Mouse (Mus musculus) thymus, postnatal 0 days (tissue): ENCODE results near the gene Cfap299. TPM values are rescaled to one million over a fixed set of nuclear protein-coding genes. Genes with fewer than 3 reads are reported as not detected.

Experiments
- DNase-seq: peaks from one replicate; pipeline ENCODE4 v3.0.0-alpha.2; 2015; ENCODE audit warnings: low spot score
- polyA plus RNA-seq: library from polyadenylated mRNA; unstranded; fragments of >200 nt; fragmentation: Nextera tagmentation; extraction: Ambion mirVana; gene quantifications from 2 replicates; pipeline ENCODE4 v1.2.1, GENCODE M21; 2015

Gene Cfap299
- polyA plus RNA-seq, 1 experiment from 2014 or later, result 0.55 TPM

GRCm38 (mm10) chr5:98585915-98586314 lies 256.8 kb downstream of the Cfap299 start:
- DNase-seq, result no peak

- DNase-seq, result no peak
Observed at GRCm38 (mm10) chr5:98613511-98613910, 284.4 kb downstream of the Cfap299 start.

- no peak for DNase-seq
Observed at GRCm38 (mm10) chr5:98616902-98617301, 287.8 kb downstream of the Cfap299 start.

- no peak for DNase-seq
Observed at GRCm38 (mm10) chr5:98617416-98617815, 288.3 kb downstream of the Cfap299 start.

GRCm38 (mm10) chr5:98650345-98650744 lies 321.2 kb downstream of the Cfap299 start:
- DNase-seq, result no peak

GRCm38 (mm10) chr5:98651049-98651448 lies 321.9 kb downstream of the Cfap299 start:
- DNase-seq, result no peak

GRCm38 (mm10) chr5:98688254-98688653 lies 359.1 kb downstream of the Cfap299 start:
- no peak for DNase-seq

- DNase-seq, result no peak
Observed at GRCm38 (mm10) chr5:98692070-98692469, 363.0 kb downstream of the Cfap299 start.

- no peak for DNase-seq
Observed at GRCm38 (mm10) chr5:98696336-98696735, 367.2 kb downstream of the Cfap299 start.

- DNase-seq, result no peak
Observed at GRCm38 (mm10) chr5:98703963-98704362, 374.9 kb downstream of the Cfap299 start.

- DNase-seq, result no peak
Observed at GRCm38 (mm10) chr5:98706597-98706996, 377.5 kb downstream of the Cfap299 start.

GRCm38 (mm10) chr5:98715392-98715791 lies 386.3 kb downstream of the Cfap299 start:
- DNase-seq, result no peak

- no peak for DNase-seq
Observed at GRCm38 (mm10) chr5:98732157-98733009, 403.3 kb downstream of the Cfap299 start.

- no peak for DNase-seq
Observed at GRCm38 (mm10) chr5:98733010-98733399, 403.9 kb downstream of the Cfap299 start.

- no peak for DNase-seq
Observed at GRCm38 (mm10) chr5:98761858-98762652, 433.0 kb downstream of the Cfap299 start.

GRCm38 (mm10) chr5:98778588-98778987 lies 449.5 kb downstream of the Cfap299 start:
- DNase-seq, result no peak

- DNase-seq, result no peak
Observed at GRCm38 (mm10) chr5:98782066-98782465, 453.0 kb downstream of the Cfap299 start.

GRCm38 (mm10) chr5:98787735-98788134 lies 458.6 kb downstream of the Cfap299 start:
- no peak for DNase-seq

GRCm38 (mm10) chr5:98788568-98788967 lies 459.5 kb downstream of the Cfap299 start:
- DNase-seq, result no peak

- DNase-seq, result no peak
Observed at GRCm38 (mm10) chr5:98790894-98791607, 461.9 kb downstream of the Cfap299 start.

GRCm38 (mm10) chr5:98801495-98801894 lies 472.4 kb downstream of the Cfap299 start:
- DNase-seq, result no peak

- no peak for DNase-seq
Observed at GRCm38 (mm10) chr5:98804761-98805160, 475.7 kb downstream of the Cfap299 start.
